Mouse (Mus musculus) megakaryocyte, embryonic 14.5 days (primary cell): Measurements from ENCODE around the gene Pla2g4b.

Experiments used
- FLI1 ChIP-seq: IDR thresholded peaks from 2 replicates; pipeline ENCODE4 v1.6.1; 2012; ENCODE audit warnings: low read length, inconsistent platforms, mixed read lengths
- GATA1 ChIP-seq: IDR thresholded peaks from 3 replicates; pipeline ENCODE4 v1.6.1; 2012; ENCODE audit warnings: mixed read lengths, low read length, inconsistent platforms, borderline replicate concordance

DNA sequence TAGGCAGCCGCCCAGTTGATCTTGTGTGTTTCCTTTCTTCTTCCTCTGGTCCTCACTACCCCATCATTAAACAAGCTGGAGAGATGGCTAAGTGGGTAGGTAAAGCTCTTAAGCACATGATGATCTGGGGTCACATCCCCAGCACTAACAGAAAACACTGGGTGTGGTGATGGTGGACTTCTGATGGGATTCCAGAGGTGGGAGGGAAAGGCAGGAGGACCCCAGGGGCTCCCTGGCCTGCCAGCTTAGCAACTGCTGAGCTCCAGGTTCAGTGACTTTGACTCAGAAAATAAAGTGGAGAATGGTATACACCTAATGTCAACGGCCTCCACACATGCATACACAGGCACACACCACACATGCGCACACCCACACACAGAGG, 5.3 kb upstream of the Pla2g4b start:
- TF ChIP-seq GATA1 (no peak), FLI1 (no peak)
